Mouse (Mus musculus) CD4-positive, CD25-positive, alpha-beta regulatory T cell, adult 9 weeks (primary cell): Measurements from ENCODE around the gene Vav1. TPM values are rescaled to one million over a fixed set of nuclear protein-coding genes. Genes with fewer than 3 reads are reported as not detected.

Experiments used
- polyA plus RNA-seq: library from polyadenylated mRNA; unstranded; fragments of 100-300 nt; shearing (Covaris generic); gene quantifications from one replicate; pipeline ENCODE4 v1.2.1, GENCODE M21; 2017

Vav1 gene
- 243 TPM for polyA plus RNA-seq

DNA sequence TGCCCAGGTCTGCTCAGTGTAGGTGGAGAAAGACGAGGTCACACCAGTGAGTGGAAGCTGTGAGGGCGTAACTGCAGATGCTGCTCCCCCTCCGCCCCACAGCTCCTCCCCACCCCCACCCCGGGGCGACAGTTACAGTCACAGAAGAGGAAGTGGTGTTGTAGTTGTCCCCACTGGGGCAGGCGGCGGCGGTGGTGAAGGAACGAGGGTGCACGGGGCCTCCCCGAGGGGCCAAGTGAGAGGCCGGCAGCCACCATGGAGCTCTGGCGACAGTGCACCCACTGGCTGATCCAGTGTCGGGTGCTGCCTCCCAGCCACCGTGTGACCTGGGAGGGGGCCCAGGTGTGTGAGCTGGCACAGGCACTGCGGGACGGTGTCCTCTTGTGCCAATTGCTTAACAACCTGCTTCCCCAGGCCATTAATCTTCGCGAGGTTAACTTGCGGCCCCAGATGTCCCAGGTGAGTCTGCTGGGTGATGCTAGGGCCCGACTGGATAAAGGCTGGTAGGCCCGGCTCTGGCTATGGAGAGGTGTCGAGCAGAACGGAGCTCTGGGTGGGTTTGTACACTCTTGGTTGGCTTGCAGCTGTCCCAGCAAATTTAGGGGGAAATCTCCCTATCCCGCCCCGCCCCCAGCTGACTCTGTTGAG lies at the start of gene Vav1:
TSS of gene Vav1 (plus strand) at position 158 of the 648 bp plus-strand sequence.

DNA sequence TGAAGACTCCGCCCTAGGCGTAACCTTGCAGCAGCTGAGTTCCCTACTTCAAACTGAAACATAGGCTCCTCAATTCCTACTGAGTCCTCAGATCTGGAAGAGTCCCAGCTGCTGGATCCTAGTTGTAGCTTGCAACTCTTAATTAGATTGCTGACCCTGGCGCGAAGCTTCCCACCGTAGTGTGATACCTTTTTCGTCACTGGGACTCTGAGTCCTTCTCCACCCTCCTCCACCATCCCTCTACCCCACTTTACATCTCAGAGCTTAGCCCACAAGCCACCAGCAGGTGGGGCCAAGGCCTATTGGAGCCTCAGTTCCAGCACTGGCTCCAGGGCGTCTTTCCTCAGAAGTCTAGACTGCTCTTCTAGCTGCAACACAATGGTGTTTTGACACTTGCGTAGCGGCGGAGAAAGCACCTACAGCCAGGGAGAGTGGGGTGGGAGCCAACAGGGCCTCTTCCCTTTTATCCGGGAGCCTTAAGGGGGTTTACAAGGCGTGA lies 30.6 kb upstream of the Vav1 start, which contains the start of gene Gpr108:
TSS of gene Gpr108 (minus strand) at position 246 of the 499 bp plus-strand sequence.

GRCm38 (mm10) chr17:57249186-57250181 lies 29.4 kb upstream of the Vav1 start, which contains the start of gene Trip10:
Gene Trip10 (plus strand): TSS chr17:57249455.

GRCm38 (mm10) chr17:57358441-57358840 lies 79.5 kb downstream of the Vav1 start, which contains the start of gene Adgre1:
Gene Adgre1 (plus strand): TSS chr17:57358691.

Other genes starting within 250 kb of the Vav1 start
- gene Khsrp, start 247.6 kb upstream of the Vav1 start, polyA plus RNA-seq: 9.0 TPM
- not detected for gene Slc25a41, start 237.4 kb upstream of the Vav1 start, polyA plus RNA-seq
- gene Crb3, start 220.0 kb upstream of the Vav1 start, polyA plus RNA-seq: 2.7 TPM
- gene Slc25a23, start 219.2 kb upstream of the Vav1 start, polyA plus RNA-seq: 3.3 TPM
- gene Dennd1c, start 200.6 kb upstream of the Vav1 start, polyA plus RNA-seq: 310 TPM
- gene Tubb4a, start 191.3 kb upstream of the Vav1 start, polyA plus RNA-seq: 3.3 TPM
- 10.4 TPM for gene Tnfsf9, start 173.8 kb upstream of the Vav1 start, polyA plus RNA-seq
- 0.88 TPM for gene Cd70, start 129.3 kb upstream of the Vav1 start, polyA plus RNA-seq
- gene Tnfsf14, start 84.9 kb upstream of the Vav1 start, polyA plus RNA-seq: 13.4 TPM
- gene C3, start 51.0 kb upstream of the Vav1 start, polyA plus RNA-seq: 3.5 TPM
- 96.4 TPM for gene Gpr108, start 30.7 kb upstream of the Vav1 start, polyA plus RNA-seq
- gene Trip10, start 29.6 kb upstream of the Vav1 start, polyA plus RNA-seq: 4.6 TPM
- gene Adgre1, start 79.6 kb downstream of the Vav1 start, polyA plus RNA-seq: 1.8 TPM